In genomic region chr16:86882529-86882928, GRCm38 (mm10) we compare ENCODE assay signal across 8 mouse cellular contexts.
DNase-seq lines count a peak whose midpoint lies in the region; ATAC-seq and TF ChIP-seq lines count a peak whose summit lies in the region.

No protein-coding gene starts in this region.

- no peaks in the 10 kb centered on the region for H3K79me2 ChIP-seq in heart, adult 2 months (replicated peaks; ENCODE audit: control insufficient read depth, insufficient read depth, low read length)

- no peaks in the 10 kb centered on the region for H3K9me3 ChIP-seq in limb, embryonic 14.5 days (ENCODE audit: control insufficient read depth, low read length)

- H3K4me3 ChIP-seq in heart, adult 2 months: no peak overlapping the region
- no peak overlapping the region for H3K4me3 ChIP-seq in kidney, adult 2 months (ENCODE audit: insufficient read depth, low read depth, low read length)
- no peak overlapping the region for H3K4me3 ChIP-seq in limb, embryonic 14.5 days (replicated peaks; ENCODE audit: low read length)

- peak overlapping the region; percentile 27; the same call in 1 of the 2 replicates for H3K27ac ChIP-seq in heart, adult 2 months
- H3K27ac ChIP-seq in kidney, adult 2 months (ENCODE audit: insufficient read depth, low read depth, low read length): no peak overlapping the region
- no peak overlapping the region for H3K27ac ChIP-seq in limb, embryonic 14.5 days (replicated peaks; ENCODE audit: low read depth, low read length)

- TF ChIP-seq POLR2A in heart, adult 2 months (IDR thresholded peaks at IDR 0.05; ENCODE audit: insufficient read depth, low read depth, low read length): no peak
- TF ChIP-seq POLR2A in kidney, adult 2 months (IDR thresholded peaks at IDR 0.05; ENCODE audit: low read depth, low read length): no peak
- TF ChIP-seq POLR2A in limb, embryonic 14.5 days (IDR thresholded peaks at IDR 0.05; ENCODE audit: borderline replicate concordance, extremely low read depth, insufficient read depth, insufficient read length): no peak

- peaks cover 2% of the 10 kb centered on the region for H3K4me1 ChIP-seq in heart, adult 2 months (ENCODE audit: control insufficient read depth, insufficient read depth, low read length)
- H3K4me1 ChIP-seq in kidney, adult 2 months (ENCODE audit: control insufficient read depth, insufficient read depth, low read length): no peaks in the 10 kb centered on the region
- no peaks in the 10 kb centered on the region for H3K4me1 ChIP-seq in limb, embryonic 14.5 days (ENCODE audit: control insufficient read depth, insufficient read depth, low read length)

- 0 out of 2 replicates have a peak, but pooled peaks cover 2% of the 10 kb centered on the region for H3K36me3 ChIP-seq in heart, adult 2 months (ENCODE audit: control insufficient read depth, insufficient read depth, low read length)
- H3K36me3 ChIP-seq in kidney, adult 2 months (ENCODE audit: control insufficient read depth, insufficient read depth, low read length): no peaks in the 10 kb centered on the region
- H3K36me3 ChIP-seq in limb, embryonic 14.5 days (ENCODE audit: control insufficient read depth, insufficient read depth, low read length): no peaks in the 10 kb centered on the region

- no peak overlapping the region for H3K9ac ChIP-seq in heart, adult 2 months (ENCODE audit: low read depth, low read length)
- no peak overlapping the region for H3K9ac ChIP-seq in limb, embryonic 14.5 days (ENCODE audit: low read depth, low read length, severe bottlenecking)

- intact Hi-C loops in heart, adult 2 months (cut with DNase I): loop anchor here (1.0 to 5.0 kb wide), 6 partner anchors 165 to 1075 kb away; no protein-coding TSS in a partner anchor
- intact Hi-C loops in heart, postnatal 25 days (cut with DNase I): loop anchor here (1.0 to 10.0 kb wide), 7 partner anchors 165 to 1074 kb away; no protein-coding TSS in a partner anchor

- peak; percentile 36 to 45 for DNase-seq in heart, adult 2 months
- no peak for DNase-seq in heart, postnatal 25 days (ENCODE audit: low spot score)
- peak; percentile 30 to 54 for DNase-seq in cerebellum, adult 18-20 months
- peak; percentile 4 to 35 for DNase-seq in frontal cortex, postnatal 14 days (ENCODE audit: low spot score in 2 of 2)
- DNase-seq in kidney, adult 2 months: peak; percentile 78
- DNase-seq in limb, embryonic 14.5 days (ENCODE audit: low spot score): peak; percentile 88
- DNase-seq in ovary, postnatal 36 days (ENCODE audit: low spot score): peak; percentile 5
- DNase-seq in spleen, postnatal 36 days (ENCODE audit: low spot score in 2 of 2): no peak

- peak; percentile 91 for TF ChIP-seq CTCF in heart, adult 2 months (IDR thresholded peaks at IDR 0.05)
- TF ChIP-seq CTCF in kidney, adult 2 months (conservative IDR thresholded peaks at IDR 0.05; ENCODE audit: insufficient read depth, insufficient read length, low read depth, low read length): peak; percentile 41

- 17% methylated on average over 6 of the region's 6 CpGs for WGBS in heart, adult 2 months
- WGBS in kidney, adult 2 months: 11% methylated on average over 6 of the region's 6 CpGs
- 12% methylated on average over 6 of the region's 6 CpGs for WGBS in limb, embryonic 14.5 days

- H3K27me3 ChIP-seq in heart, adult 2 months (ENCODE audit: control insufficient read depth, insufficient read depth, low read length): no peaks in the 10 kb centered on the region
- H3K27me3 ChIP-seq in kidney, adult 2 months (replicated peaks; ENCODE audit: control insufficient read depth, insufficient read depth, low read length): no peaks in the 10 kb centered on the region
- no peaks in the 10 kb centered on the region for H3K27me3 ChIP-seq in limb, embryonic 14.5 days (ENCODE audit: control insufficient read depth, insufficient read depth, low read length)

- TF ChIP-seq EP300 in heart, adult 2 months (IDR thresholded peaks at IDR 0.05; ENCODE audit: insufficient read depth, low read depth, low read length): no peak

- ATAC-seq in limb, embryonic 14.5 days (ENCODE audit: low FRiP score, low read depth): peak; percentile 84

- 0 out of 2 replicates have a peak overlapping the region, but pooled peaks have one; percentile 13 for H3K4me2 ChIP-seq in limb, embryonic 14.5 days (replicated peaks; ENCODE audit: low read depth, low read length, severe bottlenecking)

Comparison
In these comparisons a context has a peak if more than half of its experiments do, and no peak if none do; other contexts are left out.
1. DNase-seq: peak in heart, adult 2 months (2 of 2), cerebellum, adult 18-20 months (2 of 2), frontal cortex, postnatal 14 days (2 of 2), kidney, adult 2 months (single experiment), limb, embryonic 14.5 days (single experiment) and ovary, postnatal 36 days (single experiment); none in heart, postnatal 25 days (single experiment) and spleen, postnatal 36 days (0 of 2).